Mouse (Mus musculus): ENCODE measurements at regions not wholly inside any gene's neighbourhood (a gene's known extent, or its start where the extent isn't known, plus 50 kb on each side); places are given as distances from the start of the nearest gene placed in this dataset.

- TF ChIP-seq CTCF (IDR thresholded peaks at IDR 0.05; ENCODE audit: borderline replicate concordance, control insufficient read depth, extremely low read depth, insufficient read depth, low read length, poor library complexity) (no peak), POLR2A (IDR thresholded peaks at IDR 0.05; ENCODE audit: control insufficient read depth, extremely low read depth, insufficient read depth, low read length, poor library complexity) (no peak)
Observed at GRCm38 (mm10) chr13:41948241-41948640, 100.8 kb upstream of the Adtrp start.

All from thymus, adult 2 months (tissue).